Mouse (Mus musculus) heart, adult 2 months (tissue): ENCODE measurements around the gene Ripply3. TPM values are rescaled to one million over a fixed set of nuclear protein-coding genes. Genes with fewer than 3 reads are reported as not detected.

Experiments used
- DNase-seq, 2 experiments: peaks; one replicate each; pipeline ENCODE4 v3.0.0; 2021
- H3K27ac ChIP-seq: fragments of 200-600 bp; 2 replicates; pipeline ENCODE4 v1.8.1; 2022
- H3K27me3 ChIP-seq: fragments of 200-500 bp; 2 replicates; pipeline ENCODE4 v1.6.1; 2012; ENCODE audit warnings: mild to moderate bottlenecking, low read length, inconsistent platforms, mixed read lengths; ENCODE audit not compliant: control insufficient read depth, insufficient read depth
- H3K36me3 ChIP-seq: fragments of 200-500 bp; 2 replicates; pipeline ENCODE4 v1.6.1; 2012; ENCODE audit warnings: low read length, inconsistent platforms; ENCODE audit not compliant: control insufficient read depth, insufficient read depth
- H3K4me1 ChIP-seq: fragments of 200-500 bp; 2 replicates; pipeline ENCODE4 v1.6.1; 2011; ENCODE audit warnings: low read length; ENCODE audit not compliant: control insufficient read depth, insufficient read depth
- H3K4me3 ChIP-seq: fragments of 200-600 bp; 2 replicates; pipeline ENCODE4 v1.8.1; 2022
- H3K79me2 ChIP-seq: fragments of 200-500 bp; replicated peaks from 2 replicates; pipeline ENCODE4 v1.6.1; 2012; ENCODE audit warnings: mild to moderate bottlenecking, inconsistent platforms, low read length, moderate library complexity, mixed read lengths; ENCODE audit not compliant: control insufficient read depth, insufficient read depth
- H3K9ac ChIP-seq: fragments of 200-500 bp; 2 replicates; pipeline ENCODE4 v1.6.1; 2012; ENCODE audit warnings: low read depth, mild to moderate bottlenecking, control low read depth, inconsistent platforms, low read length, mixed read lengths
- CTCF ChIP-seq: fragments of 200-600 bp; IDR thresholded peaks from 2 replicates; pipeline ENCODE4 v1.8.1; 2022; ENCODE audit warnings: antibody characterized with exemption, mild to moderate bottlenecking, moderate library complexity
- EP300 ChIP-seq: fragments of 200-500 bp; IDR thresholded peaks from 2 replicates; pipeline ENCODE4 v1.6.1; 2011; ENCODE audit warnings: low read depth, low read length, control low read depth; ENCODE audit not compliant: insufficient read depth
- POLR2A ChIP-seq: fragments of 200-500 bp; IDR thresholded peaks from 2 replicates; pipeline ENCODE4 v1.6.1; 2011; ENCODE audit warnings: mild to moderate bottlenecking, low read depth, low read length, control low read depth; ENCODE audit not compliant: insufficient read depth
- WGBS: fragments of 180-500 bp; shearing (Covaris S2); methylation state at CpG from one replicate; pipeline ENCODE4 v1.1.7; 2018; 5-methylcytosine and 5-hydroxymethylcytosine counted together
- intact Hi-C: fragments of 180-260 bp; cut with DNase I; formaldehyde crosslinking; loops from one replicate; pipeline ENCODE4 v1.15.1; 2025
- polyA plus RNA-seq: library from polyadenylated mRNA; depleted of rRNA; stranded (reverse); fragments of >200 nt; gene quantifications from 2 replicates; pipeline ENCODE4 v1.2.3, GENCODE M21; 2012
- total RNA-seq, 2 experiments: library from RNA; stranded (reverse); gene quantifications; 2 replicates each; pipeline ENCODE4 v1.2.3; 2021

Ripply3 gene
- total and polyA plus RNA-seq, 3 experiments = 2.9 to 5.1 (median 3.9) TPM

GRCm38 (mm10) chr16:94312663-94313228 is 15.5 kb upstream of the Ripply3 start:
- Histone ChIP-seq H3K27me3 (no peaks in the 10 kb centered on the region), H3K79me2 (no peaks in the 10 kb centered on the region), H3K4me3 (peak overlapping the region; percentile 76), H3K36me3 (0 out of 2 replicates have a peak, but pooled peaks cover 2% of the 10 kb centered on the region), H3K9ac (peak overlapping the region; percentile 98), H3K4me1 (peaks cover 5% of the 10 kb centered on the region), H3K27ac (peak overlapping the region; percentile 100)
- intact Hi-C loops = loop anchor here (1.0 kb wide), 2 partner anchors 43 to 58 kb away; partner anchors contain the start of gene Ttc3
- under 1% methylated on average over 20 of the region's 20 CpGs for WGBS
- TF ChIP-seq CTCF (peak; percentile 48), POLR2A (peak; percentile 83), EP300 (0 out of 2 replicates have a peak, but pooled peaks have one; percentile 66)
- DNase-seq = peak; percentile 82 to 86

GRCm38 (mm10) chr16:94313229-94314030 is 14.8 kb upstream of the Ripply3 start, which contains the start of gene Hlcs:
Gene Hlcs (minus strand): TSS chr16:94313571.
- TF ChIP-seq CTCF (no peak), POLR2A (peak; percentile 73), EP300 (peak; percentile 32; the same call in 1 of the 2 replicates)
- peak within 1 kb of the TSS; percentile 100 for H3K27ac ChIP-seq
- WGBS = under 1% methylated on average over 64 of the region's 64 CpGs

GRCm38 (mm10) chr16:94314626-94315025 is 13.6 kb upstream of the Ripply3 start:
- TF ChIP-seq POLR2A = no peak
- TF ChIP-seq CTCF = no peak
- TF ChIP-seq EP300 = no peak
- Histone ChIP-seq H3K27me3 (no peaks in the 10 kb centered on the region), H3K27ac (no peak overlapping the region), H3K4me3 (no peak overlapping the region), H3K4me1 (peaks cover 5% of the 10 kb centered on the region), H3K79me2 (no peaks in the 10 kb centered on the region), H3K36me3 (0 out of 2 replicates have a peak, but pooled peaks cover 2% of the 10 kb centered on the region), H3K9ac (no peak overlapping the region)
- intact Hi-C loops = loop anchor here (2.0 kb wide), 1 partner anchor 14 kb away; the partner anchor contains the start of gene Ripply3
- WGBS = 98% methylated on average over 5 of the region's 5 CpGs
- no peak for DNase-seq

More at GRCm38 (mm10) chr16:94313229-94314030, 14.8 kb upstream of the Ripply3 start, which contains the start of gene Hlcs:
- DNase-seq = peak; percentile 98
- no peaks in the 10 kb centered on the region for H3K27me3 ChIP-seq
- H3K36me3 ChIP-seq = 0 out of 2 replicates have a peak, but pooled peaks cover 2% of the 10 kb centered on the region
- no peaks in the 10 kb centered on the region for H3K79me2 ChIP-seq
- intact Hi-C loops = loop anchor here (1.0 to 2.0 kb wide), 3 partner anchors 15 to 57 kb away; partner anchors contain the start of genes Ripply3 and Ttc3
- peak within 1 kb of the TSS; percentile 76 for H3K4me3 ChIP-seq
- H3K4me1 ChIP-seq = peaks cover 5% of the 10 kb centered on the region
- H3K9ac ChIP-seq = peak within 1 kb of the TSS; percentile 99

- intact Hi-C loops = loop anchor here (2.0 kb wide), 1 partner anchor 14 kb away; the partner anchor contains the start of gene Ripply3
- Histone ChIP-seq H3K36me3 (0 out of 2 replicates have a peak, but pooled peaks cover 2% of the 10 kb centered on the region), H3K4me3 (no peak overlapping the region), H3K79me2 (no peaks in the 10 kb centered on the region), H3K27ac (no peak overlapping the region), H3K27me3 (no peaks in the 10 kb centered on the region), H3K9ac (no peak overlapping the region), H3K4me1 (peaks cover 5% of the 10 kb centered on the region)
- DNase-seq = no peak
- TF ChIP-seq EP300 (no peak), CTCF (no peak), POLR2A (no peak)
- 36% methylated on average over 1 of the region's 1 CpGs for WGBS
Measured at GRCm38 (mm10) chr16:94315215-94315614, 13.0 kb upstream of the Ripply3 start.

- peak; percentile 62; the same call in 1 of the 2 replicates for TF ChIP-seq POLR2A
- peak; percentile 78; the same call in 1 of the 2 replicates for TF ChIP-seq EP300
- no peak for TF ChIP-seq CTCF
- DNase-seq = peak; percentile 35 to 62
- Histone ChIP-seq H3K4me1 (peaks cover 5% of the 10 kb centered on the region; the same call in 1 of the 2 replicates), H3K79me2 (no peaks in the 10 kb centered on the region), H3K9ac (no peak overlapping the region), H3K27ac (peak overlapping the region; percentile 51), H3K36me3 (no peaks in the 10 kb centered on the region), H3K27me3 (no peaks in the 10 kb centered on the region), H3K4me3 (no peak overlapping the region)
- intact Hi-C loops = no loop called here
- 40% methylated on average over 5 of the region's 5 CpGs for WGBS
Measured at GRCm38 (mm10) chr16:94317752-94318151, 10.5 kb upstream of the Ripply3 start.
